Mouse (Mus musculus): ENCODE measurements around the gene Nemf. TPM values are rescaled to one million over a fixed set of nuclear protein-coding genes. Genes with fewer than 3 reads are reported as not detected.

The Nemf gene
- polyA plus RNA-seq, 1 experiment from 2014 or later = 98.0 TPM

DNA sequence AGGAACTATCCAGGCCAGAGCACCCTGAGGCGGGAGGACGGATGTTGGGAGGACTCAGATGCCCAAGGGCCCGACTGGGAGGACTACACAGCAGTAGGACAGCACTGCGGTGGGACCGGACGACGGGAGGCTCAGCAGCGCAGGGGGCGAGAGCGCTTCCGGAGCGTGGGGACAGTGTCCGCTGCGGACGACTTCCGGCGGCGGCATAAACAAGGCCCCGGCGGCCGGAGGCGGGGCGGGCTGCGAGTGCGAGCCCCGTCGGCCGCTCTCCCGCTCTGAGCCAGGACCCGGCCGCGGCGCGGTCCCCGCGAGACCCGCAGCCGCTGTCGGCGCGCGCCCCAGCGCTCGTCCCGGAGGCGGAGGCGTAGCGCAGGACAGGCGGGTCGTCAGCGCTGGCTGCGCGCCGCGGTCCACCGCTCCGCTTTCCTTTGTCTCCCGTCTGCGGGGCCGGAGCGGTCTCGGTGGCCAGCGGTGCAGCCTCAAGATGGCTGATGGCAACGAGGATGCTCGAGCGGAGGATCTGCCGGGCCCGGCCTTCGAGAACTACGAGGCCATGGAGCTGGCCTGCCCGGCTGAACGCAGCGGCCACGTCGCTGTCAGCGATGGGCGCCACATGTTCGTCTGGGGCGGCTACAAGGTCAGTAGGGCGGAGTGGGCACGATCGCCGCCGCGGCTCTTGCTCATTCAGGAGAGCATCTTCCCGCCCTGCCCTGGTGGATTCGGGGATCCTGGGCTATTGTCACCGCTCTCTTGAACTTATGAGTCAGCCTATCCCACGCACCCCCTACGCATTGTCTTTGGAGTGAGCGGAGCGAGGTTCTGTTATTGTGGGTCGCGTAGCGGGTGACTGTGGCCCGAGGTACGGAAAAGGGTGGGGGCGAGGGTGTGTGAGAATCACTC, 60.2 kb downstream of the Nemf start, which contains the start of gene Klhdc2:
Gene Klhdc2, plus strand, starts transcription at position 171 of the 900 bp plus-strand sequence.
- WGBS = under 1% methylated on average over 69 of the region's 98 CpGs
- H3K4me2 ChIP-seq (ENCODE audit: low read depth, low read length, severe bottlenecking) = peak within 1 kb of the TSS; percentile 68
- peak; percentile 97 for ATAC-seq (replicated peaks; ENCODE audit: low FRiP score)

DNA sequence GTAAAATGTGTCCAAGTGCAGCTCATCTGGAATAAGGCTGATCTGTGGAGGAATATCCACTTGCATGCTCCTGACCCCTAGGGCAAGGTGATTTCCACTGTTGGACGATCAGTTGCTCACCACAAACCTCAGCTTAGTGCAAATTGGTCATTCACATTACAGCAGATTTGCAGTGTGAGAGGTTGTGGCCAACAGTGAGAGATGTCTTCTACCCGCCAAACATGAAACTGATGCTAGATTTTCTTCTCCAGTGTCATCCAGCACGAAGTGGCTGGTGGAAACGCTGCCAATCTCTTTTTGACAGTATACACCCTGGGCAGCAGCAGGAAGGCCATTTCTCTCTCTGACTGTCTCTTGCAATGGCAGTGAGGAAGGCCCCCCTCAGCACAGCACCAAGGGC, 61.3 kb downstream of the Nemf start:
- no peak overlapping the region for H3K4me2 ChIP-seq (ENCODE audit: low read depth, low read length, severe bottlenecking)
- H3K36me3 ChIP-seq (ENCODE audit: control insufficient read depth, insufficient read depth, low read length) = no peaks in the 10 kb centered on the region
- no peaks in the 10 kb centered on the region for H3K27me3 ChIP-seq (ENCODE audit: control insufficient read depth, insufficient read depth, low read length)
- peak overlapping the region; percentile 2; the same call in 1 of the 2 replicates for H3K9ac ChIP-seq (ENCODE audit: low read length)
- ATAC-seq (replicated peaks; ENCODE audit: low FRiP score) (no peak), DNase-seq (ENCODE audit: low spot score) (no peak)
- peaks cover 4% of the 10 kb centered on the region; the same call in 1 of the 2 replicates for H3K4me1 ChIP-seq (replicated peaks; ENCODE audit: control insufficient read depth, insufficient read depth, low read length)
- 91% methylated on average over 4 of the region's 4 CpGs for WGBS
- H3K4me3 ChIP-seq (ENCODE audit: low read depth, low read length) = no peak overlapping the region
- no peaks in the 10 kb centered on the region for H3K9me3 ChIP-seq (ENCODE audit: control insufficient read depth, low read length)
- peak overlapping the region; percentile 25; the same call in 1 of the 2 replicates for H3K27ac ChIP-seq (ENCODE audit: low read depth, low read length)

More for the DNA sequence above, 60.2 kb downstream of the Nemf start, which contains the start of gene Klhdc2:
- Histone ChIP-seq H3K9me3 (ENCODE audit: control insufficient read depth, low read length) (no peaks in the 10 kb centered on the region), H3K9ac (ENCODE audit: low read length) (peak within 1 kb of the TSS; percentile 98), H3K27me3 (ENCODE audit: control insufficient read depth, insufficient read depth, low read length) (no peaks in the 10 kb centered on the region), H3K4me3 (ENCODE audit: low read depth, low read length) (peak within 1 kb of the TSS; percentile 94), H3K27ac (ENCODE audit: low read depth, low read length) (peak within 1 kb of the TSS; percentile 90), H3K4me1 (replicated peaks; ENCODE audit: control insufficient read depth, insufficient read depth, low read length) (peaks cover 4% of the 10 kb centered on the region; the same call in 1 of the 2 replicates), H3K36me3 (ENCODE audit: control insufficient read depth, insufficient read depth, low read length) (no peaks in the 10 kb centered on the region; the same call in 1 of the 2 replicates)
- DNase-seq (ENCODE audit: low spot score) = peak; percentile 94

DNA sequence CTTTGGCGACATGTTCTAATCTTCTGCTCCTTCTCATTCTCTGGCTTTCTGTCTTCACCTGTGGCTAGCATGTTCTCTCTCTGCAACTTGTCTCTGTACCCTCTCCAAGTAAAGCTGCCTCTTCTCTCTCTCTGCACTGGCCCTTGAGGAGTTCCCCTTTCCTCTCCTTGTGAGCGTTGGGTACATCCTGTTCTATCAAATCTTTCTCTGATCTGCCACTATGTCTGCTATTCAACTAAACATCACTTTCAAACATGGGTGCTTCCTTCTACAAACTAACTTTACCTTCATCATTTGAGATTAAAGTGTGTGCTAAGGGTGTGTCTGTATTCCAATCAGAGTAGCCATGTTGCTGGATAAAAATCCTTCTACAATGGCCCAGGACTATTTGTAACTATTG, 62.0 kb downstream of the Nemf start:
- 94% methylated on average over 2 of the region's 2 CpGs for WGBS
- no peak overlapping the region for H3K4me3 ChIP-seq (ENCODE audit: low read depth, low read length)
- no peaks in the 10 kb centered on the region for H3K27me3 ChIP-seq (ENCODE audit: control insufficient read depth, insufficient read depth, low read length)
- ATAC-seq (replicated peaks; ENCODE audit: low FRiP score) = no peak
- peaks cover 4% of the 10 kb centered on the region; the same call in 1 of the 2 replicates for H3K4me1 ChIP-seq (replicated peaks; ENCODE audit: control insufficient read depth, insufficient read depth, low read length)
- no peak overlapping the region for H3K27ac ChIP-seq (ENCODE audit: low read depth, low read length)
- H3K9me3 ChIP-seq (ENCODE audit: control insufficient read depth, low read length) = no peaks in the 10 kb centered on the region
- no peaks in the 10 kb centered on the region for H3K36me3 ChIP-seq (ENCODE audit: control insufficient read depth, insufficient read depth, low read length)
- no peak overlapping the region for H3K9ac ChIP-seq (ENCODE audit: low read length)
- H3K4me2 ChIP-seq (ENCODE audit: low read depth, low read length, severe bottlenecking) = no peak overlapping the region
- no peak for DNase-seq (ENCODE audit: low spot score)

DNA sequence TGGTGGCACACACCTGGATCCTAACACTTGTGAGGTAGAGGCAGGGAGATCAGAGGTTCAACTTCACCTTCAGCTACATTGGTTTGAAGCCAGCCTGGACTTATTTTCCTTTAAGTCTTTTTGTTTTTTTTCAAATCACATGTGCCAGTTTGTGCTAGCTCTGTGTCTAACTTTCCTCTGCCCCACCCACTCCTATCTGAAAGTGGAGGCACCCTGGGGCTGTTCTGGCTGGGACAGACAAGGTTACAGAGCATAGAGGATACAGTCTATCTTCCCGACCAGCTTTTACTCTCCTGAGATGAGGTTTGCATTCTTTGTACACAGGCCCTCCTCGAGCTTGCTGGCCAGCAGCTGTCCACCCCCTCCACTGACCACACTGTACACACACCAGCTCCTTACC, 63.1 kb downstream of the Nemf start:
- ATAC-seq (replicated peaks; ENCODE audit: low FRiP score) (no peak), DNase-seq (ENCODE audit: low spot score) (no peak)
- WGBS = 69% methylated on average over 2 of the region's 2 CpGs
- Histone ChIP-seq H3K27ac (ENCODE audit: low read depth, low read length) (no peak overlapping the region), H3K4me3 (ENCODE audit: low read depth, low read length) (no peak overlapping the region), H3K9ac (ENCODE audit: low read length) (no peak overlapping the region), H3K4me2 (ENCODE audit: low read depth, low read length, severe bottlenecking) (no peak overlapping the region), H3K36me3 (ENCODE audit: control insufficient read depth, insufficient read depth, low read length) (no peaks in the 10 kb centered on the region), H3K27me3 (ENCODE audit: control insufficient read depth, insufficient read depth, low read length) (no peaks in the 10 kb centered on the region), H3K4me1 (replicated peaks; ENCODE audit: control insufficient read depth, insufficient read depth, low read length) (peaks cover 4% of the 10 kb centered on the region; the same call in 1 of the 2 replicates), H3K9me3 (ENCODE audit: control insufficient read depth, low read length) (no peaks in the 10 kb centered on the region)

DNA sequence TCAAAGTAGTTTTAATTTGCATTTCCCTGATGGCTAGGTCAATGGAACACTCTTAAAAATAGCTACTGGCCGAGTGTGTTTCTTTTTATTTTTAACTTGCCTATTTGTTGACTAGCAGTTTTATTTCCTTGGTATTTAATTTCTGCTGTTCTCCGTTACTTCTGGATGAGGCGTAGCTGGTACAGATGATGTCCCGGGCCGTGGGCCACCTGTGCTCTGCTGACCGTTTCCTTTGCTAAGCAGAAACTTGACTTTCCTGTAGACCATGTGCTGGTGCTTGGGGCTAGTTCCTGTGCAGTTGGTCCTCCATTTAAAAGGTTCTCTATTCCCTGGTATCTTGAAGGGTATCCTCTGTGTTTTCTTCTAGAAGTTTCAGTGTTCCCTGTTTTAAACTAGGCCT, 64.6 kb downstream of the Nemf start:
- Histone ChIP-seq H3K27me3 (ENCODE audit: control insufficient read depth, insufficient read depth, low read length) (no peaks in the 10 kb centered on the region), H3K36me3 (ENCODE audit: control insufficient read depth, insufficient read depth, low read length) (no peaks in the 10 kb centered on the region), H3K4me3 (ENCODE audit: low read depth, low read length) (no peak overlapping the region), H3K27ac (ENCODE audit: low read depth, low read length) (no peak overlapping the region), H3K9ac (ENCODE audit: low read length) (no peak overlapping the region), H3K4me2 (ENCODE audit: low read depth, low read length, severe bottlenecking) (no peak overlapping the region), H3K4me1 (replicated peaks; ENCODE audit: control insufficient read depth, insufficient read depth, low read length) (no peaks in the 10 kb centered on the region), H3K9me3 (ENCODE audit: control insufficient read depth, low read length) (no peaks in the 10 kb centered on the region)
- WGBS = 93% methylated on average over 6 of the region's 6 CpGs
- ATAC-seq (replicated peaks; ENCODE audit: low FRiP score) (no peak), DNase-seq (ENCODE audit: low spot score) (no peak)

DNA sequence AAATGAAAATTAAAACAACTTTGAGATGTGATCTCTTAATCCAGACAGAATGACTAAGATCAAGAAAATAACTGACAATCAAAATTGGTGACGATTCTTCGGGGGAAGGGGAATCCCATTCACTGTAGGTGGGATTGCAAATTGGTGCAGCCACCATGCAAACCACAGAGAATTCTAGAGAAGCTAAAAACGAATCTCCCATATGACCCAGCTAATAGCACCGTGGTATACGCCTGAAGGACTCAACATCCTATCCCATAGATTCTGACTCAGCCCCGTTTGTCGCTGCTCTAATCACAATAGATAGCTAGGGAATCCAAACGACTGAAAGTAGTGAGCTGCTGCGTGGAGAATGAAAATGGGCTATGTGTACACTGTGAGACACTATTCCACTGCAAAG, 68.3 kb downstream of the Nemf start:
- WGBS = 78% methylated on average over 9 of the region's 9 CpGs
- Histone ChIP-seq H3K9me3 (ENCODE audit: control insufficient read depth, low read length) (no peaks in the 10 kb centered on the region), H3K4me3 (ENCODE audit: low read depth, low read length) (no peak overlapping the region), H3K4me2 (ENCODE audit: low read depth, low read length, severe bottlenecking) (no peak overlapping the region), H3K9ac (ENCODE audit: low read length) (no peak overlapping the region), H3K27ac (ENCODE audit: low read depth, low read length) (no peak overlapping the region), H3K4me1 (replicated peaks; ENCODE audit: control insufficient read depth, insufficient read depth, low read length) (no peaks in the 10 kb centered on the region), H3K36me3 (ENCODE audit: control insufficient read depth, insufficient read depth, low read length) (no peaks in the 10 kb centered on the region), H3K27me3 (ENCODE audit: control insufficient read depth, insufficient read depth, low read length) (no peaks in the 10 kb centered on the region)
- ATAC-seq (replicated peaks; ENCODE audit: low FRiP score) (no peak), DNase-seq (ENCODE audit: low spot score) (no peak)

DNA sequence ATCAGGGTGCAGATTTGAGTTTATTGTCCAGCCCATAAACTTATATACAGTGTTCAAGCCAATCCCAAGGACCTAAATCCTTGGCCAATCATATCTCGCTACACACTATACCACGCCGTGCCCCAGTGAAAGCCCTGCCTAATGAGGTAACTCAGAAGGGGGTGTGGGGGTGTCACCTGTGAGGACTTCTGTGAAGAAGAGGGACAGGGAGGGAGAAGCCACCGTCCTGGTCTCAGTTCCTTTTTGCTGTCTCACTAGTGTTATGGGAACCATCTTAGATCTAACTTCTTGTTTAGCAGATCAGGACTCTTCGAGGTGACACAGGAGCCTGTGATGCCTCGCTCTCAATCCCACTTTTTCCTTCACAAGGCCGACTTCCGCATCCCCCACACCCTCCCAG, 69.4 kb downstream of the Nemf start:
- Histone ChIP-seq H3K4me1 (replicated peaks; ENCODE audit: control insufficient read depth, insufficient read depth, low read length) (no peaks in the 10 kb centered on the region), H3K4me3 (ENCODE audit: low read depth, low read length) (no peak overlapping the region), H3K36me3 (ENCODE audit: control insufficient read depth, insufficient read depth, low read length) (no peaks in the 10 kb centered on the region), H3K27ac (ENCODE audit: low read depth, low read length) (no peak overlapping the region), H3K9ac (ENCODE audit: low read length) (no peak overlapping the region), H3K9me3 (ENCODE audit: control insufficient read depth, low read length) (no peaks in the 10 kb centered on the region), H3K4me2 (ENCODE audit: low read depth, low read length, severe bottlenecking) (no peak overlapping the region), H3K27me3 (ENCODE audit: control insufficient read depth, insufficient read depth, low read length) (no peaks in the 10 kb centered on the region)
- DNase-seq (ENCODE audit: low spot score) (no peak), ATAC-seq (replicated peaks; ENCODE audit: low FRiP score) (no peak)
- WGBS = 90% methylated on average over 8 of the region's 8 CpGs

DNA sequence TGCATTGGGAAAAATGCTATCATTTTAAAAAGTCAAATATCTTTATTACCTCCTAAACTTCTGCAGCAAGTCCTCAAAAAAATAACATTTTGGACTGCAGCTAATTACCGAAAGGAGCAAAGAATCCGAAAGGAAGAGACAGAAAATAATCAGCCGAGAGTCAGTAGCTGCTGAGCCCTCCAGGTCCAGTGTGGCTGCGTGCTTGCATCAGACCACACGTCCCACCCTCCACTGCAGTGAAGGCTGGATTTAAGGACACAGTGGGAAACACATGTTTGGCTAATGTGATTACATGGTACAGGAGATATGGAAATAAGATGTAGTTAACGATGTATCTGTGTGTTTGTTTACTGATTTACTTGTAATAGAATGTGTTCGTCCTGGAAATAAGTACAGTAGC, 73.8 kb downstream of the Nemf start:
- Histone ChIP-seq H3K9ac (ENCODE audit: low read length) (no peak overlapping the region), H3K27ac (ENCODE audit: low read depth, low read length) (no peak overlapping the region), H3K36me3 (ENCODE audit: control insufficient read depth, insufficient read depth, low read length) (no peaks in the 10 kb centered on the region), H3K4me2 (ENCODE audit: low read depth, low read length, severe bottlenecking) (no peak overlapping the region), H3K4me1 (replicated peaks; ENCODE audit: control insufficient read depth, insufficient read depth, low read length) (no peaks in the 10 kb centered on the region), H3K27me3 (ENCODE audit: control insufficient read depth, insufficient read depth, low read length) (no peaks in the 10 kb centered on the region), H3K4me3 (ENCODE audit: low read depth, low read length) (no peak overlapping the region), H3K9me3 (ENCODE audit: control insufficient read depth, low read length) (no peaks in the 10 kb centered on the region)
- 80% methylated on average over 7 of the region's 7 CpGs for WGBS
- DNase-seq (ENCODE audit: low spot score) = no peak
- ATAC-seq (replicated peaks; ENCODE audit: low FRiP score) = no peak

Data from forebrain, embryonic 11.5 days (tissue).